Mouse (Mus musculus) brain, adult 2 months (tissue): ENCODE measurements at regions not wholly inside any gene's neighbourhood (a gene's known extent, or its start where the extent isn't known, plus 50 kb on each side); places are given as distances from the start of the nearest gene placed in this dataset.

ENCODE experiments used
- DNase-seq: peaks from one replicate; pipeline ENCODE4 v3.0.0; 2011; ENCODE audit warnings: low read depth, low spot score

DNA sequence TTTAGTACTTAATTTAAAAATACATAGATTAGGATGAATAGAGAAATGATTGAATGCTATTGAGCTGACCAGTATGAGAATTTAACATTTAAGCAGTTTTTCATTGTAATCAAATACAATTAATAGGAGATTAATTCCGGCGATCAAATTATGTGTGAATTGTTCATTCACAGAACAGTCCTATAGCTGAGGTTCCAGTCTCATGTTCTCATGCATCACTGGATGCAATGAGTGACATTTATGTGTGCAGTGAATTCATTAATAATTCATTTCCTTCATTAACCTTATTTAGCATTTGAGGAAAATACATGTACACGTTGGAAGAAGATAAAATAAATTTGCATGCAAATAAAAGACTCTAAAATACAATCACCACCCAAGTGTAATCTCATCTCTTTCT, 1747.3 kb upstream of the Aga start:
- no peak for DNase-seq

DNA sequence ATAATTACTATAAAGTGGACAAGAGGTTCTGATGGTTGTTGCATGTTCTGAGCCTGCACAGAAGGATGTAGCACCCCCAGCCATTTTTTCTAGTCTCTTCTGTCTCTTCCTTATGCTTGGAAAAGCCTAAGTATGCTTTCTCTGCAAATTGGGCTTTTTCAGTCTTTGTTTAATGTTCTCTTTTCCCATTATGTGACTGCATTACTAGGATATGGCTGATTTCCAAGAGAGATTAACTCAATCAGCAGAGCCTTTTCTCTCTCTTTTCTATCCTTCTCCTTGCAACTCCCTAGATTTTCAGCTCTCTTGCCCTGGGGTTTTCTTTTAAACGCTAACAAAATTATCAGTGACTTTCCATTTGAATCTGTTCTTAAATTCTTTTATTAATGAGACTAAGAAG, 1702.1 kb upstream of the Aga start:
- peak; percentile 2 for DNase-seq
